Mouse (Mus musculus) liver, embryonic 16.5 days (tissue): ENCODE results near the gene Psmc3ip. TPM values are rescaled to one million over a fixed set of nuclear protein-coding genes. Genes with fewer than 3 reads are reported as not detected.

ENCODE experiments used
- ATAC-seq: fragments of 200-750 bp; cut with Nextera tagmentation; 2 replicates; pipeline ENCODE4 v1.8.0; 2017; ENCODE audit warnings: low read depth, mild to moderate bottlenecking, moderate number of reproducible peaks, moderate library complexity
- H3K27ac ChIP-seq: fragments of 300-500 bp; sonication (generic); 2 replicates; pipeline ENCODE4 v1.5.1; 2014; ENCODE audit warnings: mild to moderate bottlenecking, low read length
- H3K27me3 ChIP-seq: fragments of 300-500 bp; sonication (generic); 2 replicates; pipeline ENCODE4 v1.6.1; 2014; ENCODE audit warnings: low read depth, low read length, mixed read lengths; ENCODE audit not compliant: control insufficient read depth, insufficient read depth
- H3K36me3 ChIP-seq: fragments of 300-500 bp; sonication (generic); 2 replicates; pipeline ENCODE4 v1.6.1; 2014; ENCODE audit warnings: mild to moderate bottlenecking; ENCODE audit not compliant: control insufficient read depth, insufficient read depth
- H3K4me1 ChIP-seq: fragments of 300-500 bp; sonication (generic); 2 replicates; pipeline ENCODE4 v1.6.1; 2014; ENCODE audit warnings: low read depth, low read length, mixed read lengths; ENCODE audit not compliant: control insufficient read depth
- H3K4me2 ChIP-seq: fragments of 300-500 bp; sonication (generic); 2 replicates; pipeline ENCODE4 v1.6.1; 2014; ENCODE audit warnings: low read depth, low read length, mixed read lengths
- H3K4me3 ChIP-seq: fragments of 300-500 bp; sonication (generic); 2 replicates; pipeline ENCODE4 v1.5.1; 2014; ENCODE audit warnings: low read depth, mild to moderate bottlenecking, low read length
- H3K9ac ChIP-seq: fragments of 300-500 bp; sonication (generic); 2 replicates; pipeline ENCODE4 v1.6.1; 2014; ENCODE audit warnings: low read depth, low read length
- H3K9me3 ChIP-seq: fragments of 300-500 bp; sonication (generic); replicated peaks from 2 replicates; pipeline ENCODE4 v1.6.1; 2016; ENCODE audit warnings: low read length; ENCODE audit not compliant: control insufficient read depth
- WGBS: fragments of 180-500 bp; shearing (Covaris S2); extraction: QIAGEN DNeasy Blood & Tissue Kit; methylation state at CpG from one replicate; pipeline ENCODE4 v1.1.7; 2014; ENCODE audit not compliant: insufficient replicate concordance; 5-methylcytosine and 5-hydroxymethylcytosine counted together
- polyA plus RNA-seq: library from polyadenylated mRNA; unstranded; fragments of >200 nt; fragmentation: Nextera tagmentation; extraction: Ambion mirVana; gene quantifications from 2 replicates; pipeline ENCODE4 v1.2.1, GENCODE M21; 2015

Gene Psmc3ip
- polyA plus RNA-seq, 1 experiment from 2014 or later = 11.7 TPM

DNA sequence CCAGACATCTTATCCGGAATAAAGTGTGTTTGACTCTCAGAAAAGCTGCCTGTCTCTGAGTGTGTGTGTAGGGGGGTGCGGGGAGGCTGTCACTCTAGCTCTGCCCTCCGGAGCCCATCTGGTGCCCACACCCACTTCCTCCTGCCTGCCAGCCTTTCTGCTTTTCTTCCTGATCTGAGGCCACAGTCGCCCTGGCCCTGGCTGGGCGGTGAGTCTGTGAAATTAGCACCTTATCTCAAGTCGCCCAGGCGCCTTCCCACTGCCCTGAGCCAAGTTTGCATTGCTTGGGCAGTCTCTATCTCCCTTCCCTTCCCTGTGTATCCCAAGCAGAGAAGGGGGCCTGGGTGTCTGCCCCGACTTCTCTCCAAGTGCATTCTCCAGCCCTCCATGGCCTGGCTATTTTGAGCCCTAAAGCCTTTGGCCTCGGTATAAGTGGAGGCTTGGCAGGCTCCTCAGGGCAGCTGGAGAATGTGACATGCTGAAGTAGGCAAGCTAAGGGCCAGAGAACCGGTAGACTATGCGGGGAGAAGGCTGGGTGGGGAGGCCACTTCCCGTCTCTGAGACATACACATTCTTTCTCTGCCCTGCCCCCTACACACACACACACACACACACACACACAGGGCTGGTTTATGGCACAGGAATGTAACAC lies 31.4 kb downstream of the Psmc3ip start:
- Histone ChIP-seq H3K27ac (peak overlapping the region; percentile 100), H3K36me3 (peaks cover 5% of the 10 kb centered on the region), H3K4me1 (peaks cover 49% of the 10 kb centered on the region), H3K4me2 (peak overlapping the region; percentile 49), H3K4me3 (peak overlapping the region; percentile 35), H3K9me3 (no peaks in the 10 kb centered on the region), H3K27me3 (no peaks in the 10 kb centered on the region), H3K9ac (peak overlapping the region; percentile 69)
- WGBS = 3% methylated on average over 12 of the region's 12 CpGs
- peak; percentile 94 for ATAC-seq

- Histone ChIP-seq H3K4me1 (peaks cover 54% of the 10 kb centered on the region), H3K27me3 (no peaks in the 10 kb centered on the region), H3K4me3 (peak overlapping the region; percentile 7), H3K4me2 (peak overlapping the region; percentile 49), H3K9me3 (no peaks in the 10 kb centered on the region), H3K9ac (peak overlapping the region; percentile 69), H3K27ac (peak overlapping the region; percentile 100), H3K36me3 (peaks cover 5% of the 10 kb centered on the region)
- WGBS = 52% methylated on average over 14 of the region's 14 CpGs
- ATAC-seq = no peak; the same call in 1 of the 2 replicates
Measured at GRCm38 (mm10) chr11:101062971-101063675, 32.1 kb downstream of the Psmc3ip start.

GRCm38 (mm10) chr11:101062165-101062884 lies 32.9 kb downstream of the Psmc3ip start:
- Histone ChIP-seq H3K4me1 (peaks cover 60% of the 10 kb centered on the region), H3K27me3 (no peaks in the 10 kb centered on the region), H3K4me2 (no peak overlapping the region), H3K9me3 (no peaks in the 10 kb centered on the region), H3K9ac (no peak overlapping the region; the same call in 1 of the 2 replicates), H3K27ac (peak overlapping the region; percentile 100), H3K36me3 (peaks cover 8% of the 10 kb centered on the region), H3K4me3 (no peak overlapping the region)
- no peak for ATAC-seq
- WGBS = 66% methylated on average over 12 of the region's 12 CpGs

- H3K27me3 ChIP-seq = no peaks in the 10 kb centered on the region
- 88% methylated on average over 5 of the region's 5 CpGs for whole genome bisulfite sequencing
Measured at GRCm38 (mm10) chr11:101061049-101061448, 34.2 kb downstream of the Psmc3ip start.

DNA sequence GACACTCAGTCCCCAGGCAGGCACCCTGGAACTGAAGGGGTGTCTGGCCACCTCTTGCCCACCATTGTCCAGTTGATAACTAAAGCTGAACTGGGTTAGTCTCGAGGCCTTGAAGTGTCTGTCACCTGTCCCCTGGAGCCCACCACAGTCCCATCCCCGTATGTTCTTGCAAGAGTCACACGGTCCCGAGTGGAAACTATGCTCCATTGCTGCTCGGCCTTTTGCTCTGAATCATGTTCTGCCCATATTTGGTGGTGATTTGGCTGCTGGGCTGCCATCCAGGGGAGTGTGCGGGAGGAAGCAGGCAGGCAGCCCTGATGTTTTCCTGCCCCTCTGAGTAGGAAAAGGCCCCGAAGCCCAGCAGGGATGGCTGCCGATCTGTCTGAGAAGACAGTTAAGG lies 35.1 kb downstream of the Psmc3ip start:
- H3K4me2 ChIP-seq = no peak overlapping the region
- H3K27me3 ChIP-seq = no peaks in the 10 kb centered on the region
- 76% methylated on average over 8 of the region's 8 CpGs for WGBS
- H3K9ac ChIP-seq = no peak overlapping the region
- H3K36me3 ChIP-seq = peaks cover 19% of the 10 kb centered on the region
- no peaks in the 10 kb centered on the region for H3K9me3 ChIP-seq
- H3K4me3 ChIP-seq = no peak overlapping the region
- peak overlapping the region; percentile 2; the same call in 1 of the 2 replicates for H3K27ac ChIP-seq
- ATAC-seq = no peak
- H3K4me1 ChIP-seq = peaks cover 42% of the 10 kb centered on the region

More at GRCm38 (mm10) chr11:101061049-101061448, 34.2 kb downstream of the Psmc3ip start:
- peaks cover 50% of the 10 kb centered on the region for H3K4me1 ChIP-seq
- no peak overlapping the region for H3K27ac ChIP-seq
- ATAC-seq = no peak
- no peak overlapping the region for H3K4me3 ChIP-seq
- no peak overlapping the region for H3K9ac ChIP-seq
- H3K4me2 ChIP-seq = no peak overlapping the region
- peaks cover 10% of the 10 kb centered on the region for H3K36me3 ChIP-seq
- H3K9me3 ChIP-seq = no peaks in the 10 kb centered on the region

GRCm38 (mm10) chr11:101059473-101059872 lies 35.8 kb downstream of the Psmc3ip start:
- H3K27me3 ChIP-seq = no peaks in the 10 kb centered on the region
- H3K4me2 ChIP-seq = no peak overlapping the region
- ATAC-seq = no peak
- no peak overlapping the region for H3K4me3 ChIP-seq
- no peaks in the 10 kb centered on the region for H3K9me3 ChIP-seq
- no peak overlapping the region for H3K27ac ChIP-seq
- H3K9ac ChIP-seq = no peak overlapping the region
- H3K36me3 ChIP-seq = peaks cover 19% of the 10 kb centered on the region
- H3K4me1 ChIP-seq = peaks cover 36% of the 10 kb centered on the region
- 88% methylated on average over 10 of the region's 10 CpGs for WGBS

GRCm38 (mm10) chr11:101058726-101059125 lies 36.5 kb downstream of the Psmc3ip start:
- no peak for ATAC-seq
- peaks cover 28% of the 10 kb centered on the region for H3K4me1 ChIP-seq

GRCm38 (mm10) chr11:101057860-101058259 lies 37.4 kb downstream of the Psmc3ip start:
- H3K9me3 ChIP-seq = peaks cover 3% of the 10 kb centered on the region; the same call in 1 of the 2 replicates
- H3K27me3 ChIP-seq = no peaks in the 10 kb centered on the region
- H3K4me3 ChIP-seq = no peak overlapping the region
- H3K9ac ChIP-seq = no peak overlapping the region
- peaks cover 20% of the 10 kb centered on the region for H3K4me1 ChIP-seq
- H3K27ac ChIP-seq = no peak overlapping the region
- H3K4me2 ChIP-seq = no peak overlapping the region
- 0 out of 2 replicates have a peak, but pooled peaks have one; percentile 33 for ATAC-seq
- WGBS = 24% methylated on average over 5 of the region's 5 CpGs
- peaks cover 29% of the 10 kb centered on the region for H3K36me3 ChIP-seq

More at GRCm38 (mm10) chr11:101058726-101059125, 36.5 kb downstream of the Psmc3ip start:
- WGBS = 60% methylated on average over 5 of the region's 5 CpGs
- no peak overlapping the region for H3K27ac ChIP-seq
- H3K9me3 ChIP-seq = peaks cover 1% of the 10 kb centered on the region; the same call in 1 of the 2 replicates
- peaks cover 21% of the 10 kb centered on the region for H3K36me3 ChIP-seq
- no peaks in the 10 kb centered on the region for H3K27me3 ChIP-seq
- H3K4me2 ChIP-seq = no peak overlapping the region
- no peak overlapping the region for H3K9ac ChIP-seq
- H3K4me3 ChIP-seq = no peak overlapping the region
